Mouse (Mus musculus): ENCODE measurements around the gene Gtf2h4.

The Gtf2h4 gene

DNA sequence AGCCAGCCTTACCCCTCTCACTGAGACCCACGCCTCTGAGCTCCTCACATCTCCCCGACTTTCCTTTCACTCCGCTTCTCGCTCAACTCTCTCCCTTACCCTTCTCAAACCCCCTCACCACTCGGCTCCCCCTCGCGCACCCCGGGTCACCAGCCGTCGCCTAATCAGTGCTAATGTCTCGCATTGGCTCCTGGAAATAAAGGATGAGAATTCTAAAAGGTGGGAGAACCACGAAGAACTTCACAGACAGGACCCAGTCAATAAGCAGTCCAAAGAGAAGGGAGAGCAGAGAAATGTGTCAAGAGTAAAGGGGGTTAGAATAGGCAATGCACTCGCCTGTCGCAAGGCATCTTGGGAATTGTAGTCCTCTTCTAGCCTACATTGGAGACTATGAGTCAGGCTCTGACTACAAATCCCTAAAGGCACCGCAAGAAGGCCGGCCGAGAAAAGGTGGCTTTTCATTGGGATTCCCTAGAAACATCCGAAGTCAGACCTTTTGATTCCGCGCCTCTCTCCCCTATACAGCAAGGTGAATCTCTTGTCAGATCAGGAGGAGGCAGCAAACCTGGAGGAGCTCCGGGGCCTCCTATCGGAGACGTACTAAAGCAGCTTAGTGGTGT, at the start of gene Gtf2h4:
Gene Gtf2h4, minus strand, starts transcription at position 324 of the 620 bp plus-strand sequence.
- peak; percentile 98 for DNase-seq (ENCODE audit: low spot score)

DNA sequence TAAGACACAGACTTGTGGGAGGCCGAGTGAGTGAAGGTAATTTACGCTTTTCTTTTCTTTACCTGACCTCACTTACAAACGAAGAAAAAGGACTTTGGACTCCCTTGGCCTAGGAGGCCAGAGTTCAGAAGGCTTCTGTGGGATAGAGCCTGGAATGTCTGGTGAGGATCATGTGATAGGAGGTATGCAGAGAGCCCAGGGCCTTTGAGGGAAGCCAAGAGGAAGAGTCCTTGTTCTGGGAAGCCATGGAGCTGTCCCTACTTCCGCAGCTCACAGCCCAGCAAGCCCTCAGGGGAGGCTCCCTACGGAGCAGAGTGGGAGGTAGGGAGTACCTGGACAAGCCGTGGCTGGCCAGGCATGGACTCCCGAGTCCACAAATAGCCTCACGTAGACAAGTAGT, 48.1 kb upstream of the Gtf2h4 start:
- DNase-seq (ENCODE audit: low spot score), result no peak

DNA sequence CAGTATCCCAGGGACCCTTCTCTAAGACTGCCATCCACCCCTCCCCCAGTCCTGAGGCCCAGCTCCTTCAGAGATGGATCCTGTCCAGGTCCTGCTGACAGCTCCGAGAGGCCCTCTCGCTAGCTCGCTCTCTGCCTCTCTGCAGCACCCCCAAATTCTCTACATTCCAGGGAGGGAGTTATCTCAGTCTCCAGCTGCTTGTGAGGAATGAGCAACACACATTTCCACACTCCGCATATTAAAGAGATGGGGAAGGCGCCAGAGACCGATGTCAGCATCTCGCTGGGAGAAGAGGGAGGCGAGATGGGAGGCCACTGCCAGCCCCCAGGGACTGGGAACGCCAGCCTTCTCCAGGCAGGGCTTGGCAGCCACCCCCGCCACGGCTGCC, 46.8 kb upstream of the Gtf2h4 start:
- no peak for DNase-seq (ENCODE audit: low spot score)

DNA sequence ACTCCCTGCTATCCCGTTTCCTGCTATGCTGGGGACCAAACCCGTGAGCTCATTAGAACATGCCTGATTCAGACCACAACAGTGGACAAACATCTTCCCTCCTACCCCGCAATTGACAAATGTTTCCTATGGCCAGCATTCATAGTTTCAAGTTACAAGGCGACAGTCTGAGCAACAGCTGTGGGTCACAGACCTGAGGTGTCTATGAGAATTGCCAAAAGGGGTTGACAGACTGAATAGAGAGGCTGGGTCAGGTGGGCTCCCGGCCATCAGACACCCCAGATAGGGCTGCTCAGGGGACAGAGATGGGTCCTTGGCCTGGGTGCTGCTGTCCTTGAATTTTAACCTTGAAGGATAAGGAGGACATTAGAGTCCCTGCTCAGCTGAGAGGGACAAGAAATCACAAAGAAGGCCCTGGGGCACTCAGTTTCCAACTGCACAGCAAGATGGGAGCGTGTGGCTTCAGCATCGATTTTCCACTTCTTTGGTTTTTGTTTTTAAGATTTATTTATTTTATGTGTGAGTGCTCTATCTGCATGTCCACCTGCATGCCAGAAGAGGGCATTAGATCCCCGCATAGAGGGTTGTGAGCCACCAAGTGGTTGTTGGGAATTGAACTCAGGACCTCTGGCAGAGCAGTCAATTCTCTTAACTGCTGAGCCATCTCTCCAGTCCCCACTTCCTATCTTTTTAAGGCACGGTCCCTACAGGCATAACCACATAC, 46.2 kb upstream of the Gtf2h4 start:
- DNase-seq (ENCODE audit: low spot score), result no peak

DNA sequence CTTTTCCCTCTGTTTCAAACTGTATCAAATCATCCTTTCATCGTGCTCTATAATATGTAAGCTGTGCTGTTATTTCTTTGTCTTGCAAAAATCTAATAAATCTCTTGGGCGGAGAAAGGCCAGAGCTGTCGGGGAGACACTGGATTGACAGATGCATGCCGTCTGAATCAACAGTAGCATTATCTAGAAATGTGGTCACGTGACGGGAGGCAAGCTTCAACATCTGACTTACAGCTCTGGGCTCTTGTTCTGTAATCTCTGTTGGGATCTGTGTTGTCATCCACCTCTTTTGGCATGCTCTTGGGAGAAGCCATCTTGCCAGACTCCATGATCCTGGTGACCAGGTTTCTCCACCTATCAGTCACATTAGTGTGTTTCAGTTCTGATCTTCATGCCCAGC, 43.5 kb upstream of the Gtf2h4 start:
- no peak for DNase-seq (ENCODE audit: low spot score)

DNA sequence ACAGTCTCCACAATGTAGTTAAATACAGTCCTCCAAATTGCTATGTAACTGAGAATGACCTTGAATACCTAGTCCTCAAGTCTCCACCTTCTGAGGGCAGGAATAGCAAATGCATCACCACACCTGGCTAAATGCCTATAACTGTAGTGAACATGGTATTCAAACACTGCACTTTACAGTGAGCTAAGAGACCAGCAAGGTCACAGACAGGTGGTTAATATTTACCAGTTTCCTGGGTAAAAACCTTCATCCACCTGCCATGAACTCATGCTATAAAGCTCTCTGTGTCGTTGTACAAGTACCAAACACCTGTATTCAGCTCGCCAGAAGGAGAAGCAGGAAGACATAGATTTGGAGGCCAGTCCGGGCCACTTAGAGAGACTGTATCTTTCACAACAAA, 42.6 kb upstream of the Gtf2h4 start:
- no peak for DNase-seq (ENCODE audit: low spot score)

DNA sequence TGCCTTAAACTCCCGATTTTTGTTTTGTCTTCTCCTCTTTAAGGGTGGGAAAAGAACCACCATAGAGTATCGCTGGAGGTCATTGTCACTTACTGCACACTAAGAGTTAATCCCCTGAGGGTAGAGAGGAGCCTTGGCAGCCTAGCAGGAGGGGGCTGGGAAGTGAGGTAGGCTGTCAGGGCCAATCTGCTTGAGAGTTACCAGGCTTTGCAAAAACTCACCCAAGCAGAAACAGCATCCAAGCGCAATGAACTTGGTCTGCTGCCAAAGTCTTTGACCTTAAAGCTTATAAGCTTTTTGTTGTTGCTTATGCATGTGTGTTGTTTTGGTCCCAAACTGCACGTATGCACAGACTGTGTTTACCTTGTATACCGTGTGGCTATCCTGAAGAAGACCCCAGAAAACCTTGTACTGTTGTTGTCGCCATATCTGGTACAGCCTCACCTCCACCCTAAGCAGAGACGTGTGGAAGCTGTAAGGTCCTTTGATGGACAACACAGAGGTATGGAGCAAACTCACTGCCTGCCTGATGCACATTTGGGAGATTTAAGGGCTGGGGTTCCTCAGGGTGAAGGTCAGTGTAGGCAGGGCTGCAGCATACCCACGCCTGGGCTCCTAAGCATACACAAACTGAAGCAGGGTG, 37.3 kb upstream of the Gtf2h4 start:
- DNase-seq (ENCODE audit: low spot score), result peak; percentile 70

DNA sequence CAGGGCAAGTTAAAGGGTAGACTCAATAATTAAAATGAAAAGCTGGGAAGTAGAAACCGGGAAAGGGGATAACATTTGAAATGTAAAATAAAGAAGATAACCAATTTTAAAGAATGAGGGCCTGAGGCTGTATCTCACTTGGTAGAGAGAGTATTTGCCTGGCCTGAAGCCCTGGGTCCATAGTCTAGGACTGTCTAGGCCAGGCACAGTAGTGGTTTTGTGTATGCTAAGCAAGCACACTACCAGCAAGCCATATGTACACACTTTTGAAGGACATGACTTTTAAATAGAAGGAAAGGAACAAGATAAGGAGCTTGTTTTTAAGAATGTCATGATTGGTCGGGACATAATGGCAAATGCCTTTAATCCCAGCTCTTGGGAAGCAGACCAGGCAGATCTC, 35.1 kb upstream of the Gtf2h4 start:
- no peak for DNase-seq (ENCODE audit: low spot score)

DNA sequence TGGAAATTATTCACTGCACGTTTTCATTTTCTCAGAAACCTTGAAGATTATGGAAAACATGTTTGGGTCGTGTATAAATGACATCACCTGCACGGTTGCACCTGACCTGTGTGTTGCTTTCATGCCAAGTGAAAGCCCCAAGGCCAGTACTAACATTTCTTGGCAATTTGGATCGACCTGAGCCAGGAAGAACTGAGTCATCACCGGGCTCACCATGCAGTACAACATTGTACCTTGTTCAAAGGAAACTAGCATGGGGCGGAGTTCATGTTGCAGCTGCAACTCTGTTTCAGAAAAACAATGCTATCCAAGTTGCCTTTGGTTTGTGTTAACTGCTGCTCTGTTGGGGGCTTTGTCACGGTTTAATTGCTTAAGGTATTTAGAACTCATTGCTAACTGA, 34.4 kb upstream of the Gtf2h4 start:
- no peak for DNase-seq (ENCODE audit: low spot score)

DNA sequence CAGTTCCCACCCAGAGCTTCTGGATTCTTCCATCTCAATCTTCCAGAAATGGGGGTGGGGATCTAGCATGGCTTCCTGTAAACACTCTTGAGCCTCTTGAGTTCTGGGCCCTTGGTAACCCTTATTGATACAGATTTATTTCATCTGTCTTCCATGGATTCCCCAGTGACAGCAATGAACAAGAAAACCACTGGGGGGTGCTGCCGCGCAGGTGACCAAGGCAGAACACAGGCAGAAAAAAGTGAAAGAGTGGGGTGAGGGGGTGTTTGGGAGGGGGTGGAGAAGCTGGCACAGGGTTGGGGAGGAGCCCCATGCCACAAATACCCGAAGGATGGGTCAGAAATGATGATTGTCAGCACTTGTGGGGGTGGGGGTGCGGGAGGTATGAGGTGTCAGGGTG, 32.3 kb upstream of the Gtf2h4 start:
- DNase-seq (ENCODE audit: low spot score), result peak; percentile 73

DNA sequence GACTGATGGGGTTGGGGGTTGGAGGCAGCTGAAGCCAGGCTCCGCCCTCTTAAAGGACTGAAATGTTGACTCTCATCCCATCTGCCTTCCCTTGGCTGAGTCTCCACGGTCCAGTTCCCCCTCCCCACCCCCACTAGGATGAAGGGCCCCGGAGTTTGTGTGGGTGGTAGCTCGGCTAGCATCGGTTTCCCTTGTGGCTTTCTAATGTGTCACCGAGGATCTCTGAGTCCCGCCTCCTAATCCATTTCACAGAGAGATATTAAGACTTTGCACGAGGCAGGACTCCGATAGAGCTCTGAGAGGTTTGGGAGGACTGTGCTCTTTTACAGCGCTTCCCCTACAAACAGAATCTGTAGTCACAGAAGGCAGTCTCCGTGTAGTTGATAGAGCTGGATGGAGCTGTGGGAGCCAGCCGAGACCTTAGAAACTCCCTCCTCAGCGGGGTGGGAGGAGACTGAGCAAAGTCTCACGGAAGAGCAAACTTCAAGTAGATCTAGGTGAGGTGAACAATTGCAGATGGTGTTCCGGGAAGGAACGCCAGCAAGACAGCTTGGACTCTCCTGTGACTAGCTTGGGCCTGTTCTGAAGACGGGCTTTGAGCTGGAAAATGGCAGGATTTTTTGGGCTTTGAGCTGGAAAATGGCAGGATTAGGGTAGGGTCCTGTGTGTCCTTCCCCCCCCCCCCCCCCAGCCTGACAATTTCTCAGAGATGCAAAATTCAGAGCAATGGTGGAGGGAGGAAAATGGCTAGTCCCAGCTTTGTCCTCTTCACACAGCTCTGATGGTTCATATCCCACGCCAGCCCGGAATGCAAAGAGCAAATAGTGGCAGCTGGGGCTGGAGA, 31.3 kb upstream of the Gtf2h4 start, which contains the start of gene Ddr1:
Gene Ddr1, minus strand, starts transcription at position 1 of the 844 bp plus-strand sequence.
- DNase-seq (ENCODE audit: low spot score), result no peak

DNA sequence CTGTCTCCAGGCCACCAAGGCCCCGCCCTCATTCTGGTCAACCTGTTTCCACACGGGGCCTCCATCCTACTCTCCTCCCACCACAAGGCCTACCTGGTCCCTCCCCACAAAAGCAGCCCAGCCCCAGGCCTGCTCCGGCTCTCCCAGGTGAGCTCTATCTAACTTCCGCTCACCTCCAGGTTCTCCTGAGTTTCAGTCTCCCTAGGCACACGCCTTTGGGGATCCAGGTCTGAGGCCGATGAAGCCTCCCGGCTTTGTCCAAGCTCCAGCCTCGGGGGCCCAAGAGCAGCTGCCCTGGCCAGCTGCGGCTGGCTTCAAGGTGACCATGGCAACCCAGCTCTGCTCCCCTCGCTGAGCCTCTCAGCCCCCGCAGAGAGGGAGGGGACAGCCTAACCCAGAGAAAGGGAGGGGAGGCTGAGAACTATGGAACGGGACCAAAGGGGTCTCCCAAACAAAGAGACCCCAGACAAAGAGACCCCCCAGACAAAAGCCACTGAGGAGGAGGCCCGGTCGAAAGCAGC, 30.3 kb upstream of the Gtf2h4 start:
- DNase-seq (ENCODE audit: low spot score), result no peak

DNA sequence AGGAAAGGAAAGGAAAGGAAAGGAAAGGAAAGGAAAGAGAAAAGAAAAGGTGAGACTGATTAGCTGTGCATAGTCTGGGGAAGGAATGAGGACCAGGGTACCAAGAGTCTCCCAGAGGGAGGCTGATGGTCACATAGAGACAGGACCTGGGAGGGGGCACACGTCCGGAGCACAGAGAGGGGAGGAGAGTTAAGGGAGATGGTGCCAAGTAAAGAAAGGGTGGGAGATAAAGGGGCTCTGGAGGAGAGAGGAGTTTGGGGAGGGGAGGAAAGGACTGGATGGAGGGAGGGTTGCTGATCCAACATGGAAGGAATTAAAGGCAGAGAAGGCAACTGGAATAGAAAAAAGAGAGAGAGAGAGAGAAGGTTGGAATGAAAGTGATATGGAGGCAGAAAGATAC, 29.5 kb upstream of the Gtf2h4 start:
- no peak for DNase-seq (ENCODE audit: low spot score)

DNA sequence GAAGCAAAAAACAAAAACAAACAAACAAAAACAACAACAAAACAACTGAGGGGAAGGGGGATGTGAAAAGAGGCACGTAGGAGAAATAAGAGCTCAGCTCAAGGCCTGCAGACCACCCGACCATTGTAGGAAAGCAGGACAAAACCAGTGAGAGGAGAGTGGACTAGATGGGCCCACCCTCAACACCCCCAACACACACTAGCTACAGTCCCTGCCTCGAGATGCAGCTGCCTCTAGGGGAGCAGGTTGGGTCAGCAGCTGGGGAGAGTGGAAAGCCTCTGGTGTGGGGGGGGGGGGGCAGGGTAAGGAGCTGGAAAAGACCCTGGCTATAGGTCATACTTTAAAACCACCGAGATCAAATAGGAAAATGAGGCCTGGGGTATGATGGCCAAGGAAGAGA, 29.1 kb upstream of the Gtf2h4 start:
- no peak for DNase-seq (ENCODE audit: low spot score)

DNA sequence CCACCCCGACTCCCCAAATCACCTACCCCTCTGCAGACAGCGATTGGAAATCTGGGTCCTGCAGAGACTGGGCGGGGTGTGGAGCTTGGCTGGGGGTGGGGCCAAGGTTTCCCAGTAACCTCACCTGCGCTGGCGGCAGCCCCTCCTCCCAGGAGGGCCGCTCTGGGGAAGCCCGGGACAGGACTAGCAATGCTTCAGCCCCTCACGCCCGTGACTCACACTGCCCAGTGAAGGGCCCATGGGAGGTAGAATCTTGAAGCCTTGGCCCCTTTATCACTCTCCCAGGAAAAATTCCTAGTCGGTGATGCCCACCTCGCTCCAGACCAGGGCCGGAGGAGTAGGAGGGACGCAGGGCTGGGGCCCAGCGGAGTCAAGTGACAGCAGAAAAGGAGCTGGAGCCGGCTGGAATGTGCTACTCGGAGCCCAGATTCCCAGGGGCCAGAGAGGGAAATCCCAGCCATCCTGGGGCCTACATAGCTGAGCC, 28.5 kb upstream of the Gtf2h4 start:
- DNase-seq (ENCODE audit: low spot score), result peak; percentile 68

DNA sequence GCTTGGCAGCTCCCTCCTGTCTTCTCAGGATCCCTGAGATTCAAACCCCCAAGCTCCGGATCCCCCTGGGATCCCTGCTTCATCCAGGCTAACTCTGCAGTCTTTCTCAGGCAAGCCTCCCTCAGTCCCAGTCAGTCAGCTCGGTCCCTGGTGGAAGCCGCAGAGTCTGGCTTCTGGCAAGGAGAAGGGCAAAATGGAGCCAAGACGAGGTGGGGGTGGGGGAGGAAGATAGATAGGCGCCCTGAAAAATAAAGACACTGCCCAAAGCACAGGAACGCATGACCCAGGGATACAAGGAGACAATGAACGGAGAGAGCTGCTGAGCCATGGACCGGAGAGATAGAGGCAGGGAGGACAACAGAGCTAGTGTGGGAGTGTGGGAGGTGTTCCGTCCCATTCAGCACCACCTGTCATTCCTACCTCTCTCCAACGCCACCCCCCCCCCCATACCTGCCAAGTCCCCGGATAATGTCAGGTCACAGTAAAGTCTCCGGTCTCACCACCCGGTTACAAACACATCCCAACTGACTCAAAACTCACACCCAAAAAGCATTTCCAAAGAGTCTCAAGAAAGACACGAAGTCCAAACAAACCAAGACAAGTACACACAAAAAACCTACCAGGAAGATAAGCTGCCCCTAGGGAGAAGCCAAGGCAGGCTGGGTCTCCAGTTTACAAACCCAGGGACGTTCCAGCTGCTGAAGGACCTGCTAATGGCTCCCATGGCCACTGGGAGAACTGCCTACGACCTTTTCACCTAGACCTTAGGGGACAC, 27.9 kb upstream of the Gtf2h4 start:
- DNase-seq (ENCODE audit: low spot score), result peak; percentile 78

DNA sequence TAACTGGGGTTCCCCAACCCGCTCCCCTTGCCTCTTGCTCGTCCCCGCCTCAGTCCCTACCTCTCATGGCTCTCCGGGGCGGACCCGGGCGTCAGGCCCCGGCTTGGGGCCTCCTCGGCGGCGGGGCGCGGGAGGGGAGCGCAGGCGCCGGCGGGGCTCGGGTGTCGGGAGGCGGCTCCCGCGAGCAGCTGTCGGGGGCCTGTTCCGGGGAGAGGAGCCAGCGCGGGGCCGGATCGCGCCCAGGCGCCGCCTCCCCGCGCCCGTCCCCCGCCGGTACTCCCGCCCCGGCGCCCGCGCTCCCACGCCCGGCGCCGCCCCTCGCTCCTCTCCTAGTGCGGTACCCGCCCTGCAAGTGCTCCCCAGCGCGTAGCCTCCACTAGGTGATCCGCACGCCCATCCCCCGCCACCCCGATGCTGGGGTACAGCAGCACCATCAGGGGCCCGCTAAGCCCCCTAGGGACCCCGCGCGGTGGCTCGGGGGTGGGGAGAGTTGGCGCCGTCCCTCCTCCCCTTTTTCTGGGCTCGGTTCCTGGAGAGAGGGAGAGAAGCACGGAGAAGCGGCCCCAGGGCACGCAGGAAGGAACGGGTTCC, 26.9 kb upstream of the Gtf2h4 start:
- peak; percentile 79 for DNase-seq (ENCODE audit: low spot score)

DNA sequence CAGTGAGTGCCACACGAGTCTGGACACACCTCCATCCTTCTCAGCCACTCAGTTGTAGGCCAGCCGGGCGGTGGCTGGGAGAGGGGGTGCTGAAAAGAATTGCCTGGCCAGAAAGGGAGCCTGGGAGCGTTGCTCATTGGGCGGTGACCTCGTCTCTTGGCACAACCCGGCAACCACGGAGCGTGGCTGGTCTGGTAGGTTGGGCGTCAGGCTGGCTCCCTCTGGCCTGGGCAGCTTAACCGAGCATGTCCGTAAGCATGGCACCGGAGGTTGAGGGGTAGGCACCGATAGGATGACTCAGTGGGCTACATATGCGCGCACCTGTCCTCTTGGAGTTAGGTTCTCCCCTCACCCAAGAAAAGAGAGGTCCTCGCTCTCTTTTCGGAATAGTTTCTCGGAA, 26.4 kb upstream of the Gtf2h4 start:
- DNase-seq (ENCODE audit: low spot score), result peak; percentile 94

DNA sequence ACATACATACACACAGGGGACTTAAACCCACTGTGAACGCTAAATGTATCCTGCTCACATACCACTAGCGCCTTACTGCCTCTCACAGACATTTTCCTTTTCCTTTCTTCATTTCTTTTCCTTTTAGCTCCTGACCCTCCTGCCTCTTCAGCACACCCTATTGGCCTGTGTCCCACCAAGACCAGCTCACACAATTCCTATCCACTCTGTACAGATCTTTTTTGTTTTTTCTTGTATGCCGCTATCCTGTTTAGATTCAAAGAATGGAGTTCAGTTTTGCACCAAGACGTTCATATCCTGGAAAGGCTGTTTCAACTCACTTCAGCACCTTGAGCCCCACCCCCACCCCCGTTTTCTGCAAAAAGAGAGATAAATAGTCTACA, 25.0 kb upstream of the Gtf2h4 start:
- DNase-seq (ENCODE audit: low spot score), result no peak

DNA sequence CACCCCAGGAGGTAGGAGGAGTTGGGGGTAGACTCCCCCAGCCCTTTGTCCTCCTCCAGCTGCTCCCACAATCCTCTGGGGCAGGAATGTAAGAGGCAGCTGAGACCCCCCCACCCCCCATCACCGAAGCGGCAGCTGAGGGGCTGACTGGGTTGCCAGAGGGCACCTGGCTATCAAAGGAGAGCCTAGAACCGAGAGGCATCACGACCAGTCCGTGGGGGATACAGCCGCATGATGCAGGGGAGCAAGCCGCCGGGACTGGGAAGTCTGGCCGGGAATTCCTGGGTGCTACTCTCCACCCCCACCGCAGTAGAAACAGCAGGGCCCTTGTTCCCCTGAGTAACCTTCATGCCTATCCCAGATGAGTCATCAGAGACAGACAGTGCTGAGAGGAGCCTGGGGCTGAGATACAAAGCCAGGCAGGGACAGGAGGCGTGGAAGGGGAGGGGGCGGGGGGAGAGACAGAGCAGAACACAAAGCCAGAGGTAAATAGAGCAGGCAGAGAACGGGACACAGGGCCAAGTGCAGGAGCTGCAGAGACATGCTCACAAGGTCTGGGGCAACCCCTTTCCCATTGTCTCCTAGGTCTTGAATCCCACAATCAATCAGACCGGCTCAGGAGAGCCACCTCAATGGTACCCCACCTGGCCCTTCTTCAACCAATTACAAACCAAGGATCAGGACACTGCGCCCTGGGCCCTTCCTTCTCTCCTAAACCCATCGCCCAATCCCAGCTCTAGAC, 24.4 kb upstream of the Gtf2h4 start:
- DNase-seq (ENCODE audit: low spot score), result peak; percentile 62

All from adipocyte (in vitro differentiated cells).